Mouse (Mus musculus) cerebellum, adult 18-20 months (tissue): ENCODE measurements around the gene Iqgap2.

Experiments used
- DNase-seq, 2 experiments: peaks; one replicate each; pipeline ENCODE4 v3.0.0; 2021

The Iqgap2 gene

DNA sequence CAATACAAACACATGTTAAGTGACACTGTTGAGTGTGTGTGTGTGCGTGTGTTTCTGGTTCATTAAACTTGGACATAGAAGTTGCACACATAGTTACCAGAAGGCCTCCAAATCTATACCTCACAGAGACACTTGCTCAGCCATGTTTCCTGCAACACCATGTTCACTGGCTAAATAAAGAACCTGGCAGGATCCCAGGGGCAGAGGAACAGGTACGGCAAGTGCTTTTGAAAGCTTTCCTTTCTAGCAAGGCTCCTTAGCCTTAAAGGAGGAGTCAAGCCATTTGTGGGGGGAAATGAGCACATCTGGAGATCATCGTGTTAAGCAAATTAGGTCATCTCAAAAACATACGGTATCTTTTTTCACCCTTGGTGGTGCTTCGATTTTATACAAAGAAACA lies 188.3 kb downstream of the Iqgap2 start:
- DNase-seq: no peak

DNA sequence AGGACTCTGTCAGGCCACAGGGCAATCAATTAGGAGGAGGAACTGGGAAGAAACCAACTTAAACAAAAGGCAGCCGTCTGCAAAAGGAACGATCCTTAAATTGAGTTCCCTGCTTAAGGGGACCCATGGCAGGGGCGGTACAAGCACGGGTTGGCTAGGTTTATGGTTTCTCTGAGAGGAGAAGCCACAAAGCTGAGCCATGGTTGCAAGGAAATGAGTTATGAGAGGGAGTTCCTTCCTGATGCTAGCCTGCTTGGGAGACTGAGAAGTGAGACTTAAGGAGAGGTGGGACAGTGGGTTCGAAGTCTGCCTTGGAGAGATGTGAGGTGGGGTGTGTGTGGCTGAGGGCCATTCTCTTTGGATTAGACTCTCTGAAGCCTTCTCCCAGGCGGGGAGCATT lies 193.8 kb downstream of the Iqgap2 start:
- DNase-seq: no peak

DNA sequence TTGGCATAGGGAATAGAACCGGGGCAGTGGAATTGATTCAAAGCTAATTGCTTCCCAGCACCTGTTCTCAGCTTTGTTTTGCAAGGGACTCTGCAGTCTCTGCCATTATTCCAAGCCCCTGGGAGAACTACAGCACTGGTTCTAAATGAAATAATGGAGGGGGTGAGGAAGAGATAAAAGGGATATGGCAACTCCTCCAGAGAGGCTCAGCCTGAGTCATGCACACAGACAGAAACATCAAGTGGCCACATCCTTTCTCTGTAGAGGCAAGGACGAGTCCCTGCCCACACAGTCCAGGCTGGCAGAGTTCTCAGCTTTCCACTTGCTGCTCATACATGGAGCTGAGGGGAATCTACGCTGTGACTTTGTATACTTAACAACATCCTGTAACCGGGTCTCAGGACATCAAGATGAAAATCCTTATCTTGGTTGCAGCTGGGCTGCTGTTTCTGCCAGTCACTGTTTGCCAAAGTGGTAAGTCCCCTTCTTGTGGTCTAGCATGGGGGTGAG lies 195.0 kb downstream of the Iqgap2 start, which contains the start of gene F2rl2:
F2rl2 (plus strand) TSS at position 200 of the 510 bp plus-strand sequence.
- no peak for DNase-seq

DNA sequence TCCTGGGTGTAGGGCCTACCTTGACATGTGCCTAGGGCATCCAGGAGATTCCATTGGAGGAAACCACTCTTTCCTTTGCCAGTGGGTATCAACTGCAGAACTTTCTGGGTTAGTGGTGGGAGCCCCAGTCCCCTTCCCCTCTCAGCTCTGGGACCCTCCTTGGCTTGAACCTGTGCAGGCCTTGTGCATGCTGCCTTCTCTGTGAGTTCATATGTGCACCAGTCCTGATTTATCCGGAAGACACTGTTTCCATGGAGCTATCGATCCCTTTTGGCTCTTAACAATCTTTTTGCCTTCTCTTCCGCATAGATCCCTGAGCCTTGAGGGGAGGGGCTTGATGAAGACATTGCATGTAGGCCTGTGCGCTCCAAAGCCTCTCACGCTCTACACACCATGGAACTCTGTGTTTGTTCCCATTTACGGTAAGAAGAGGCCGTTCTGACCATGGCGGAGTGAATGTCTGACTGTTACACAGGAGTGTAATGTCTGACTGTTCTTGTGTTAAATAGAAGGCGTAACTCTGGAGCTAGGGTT lies 195.5 kb downstream of the Iqgap2 start:
- no peak for DNase-seq

DNA sequence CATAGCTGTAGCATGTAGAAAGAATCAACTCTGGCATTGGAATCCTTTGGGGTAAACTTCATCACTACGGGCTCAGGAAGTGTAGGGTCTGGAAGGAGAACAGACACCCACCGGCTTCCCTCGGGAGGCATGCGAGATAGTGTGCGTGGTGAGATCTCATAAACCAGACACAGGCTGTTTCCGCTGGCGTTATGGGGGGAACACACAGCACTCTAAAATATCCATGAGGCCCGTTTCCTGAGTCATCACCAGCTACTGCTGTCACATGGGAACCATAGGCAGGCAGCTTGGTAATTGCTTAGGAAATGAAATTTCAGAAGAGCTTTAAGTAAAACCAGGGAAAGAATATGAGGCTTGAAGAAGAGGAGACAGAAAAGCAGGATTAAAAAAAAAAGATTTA lies 199.5 kb downstream of the Iqgap2 start:
- DNase-seq: no peak

DNA sequence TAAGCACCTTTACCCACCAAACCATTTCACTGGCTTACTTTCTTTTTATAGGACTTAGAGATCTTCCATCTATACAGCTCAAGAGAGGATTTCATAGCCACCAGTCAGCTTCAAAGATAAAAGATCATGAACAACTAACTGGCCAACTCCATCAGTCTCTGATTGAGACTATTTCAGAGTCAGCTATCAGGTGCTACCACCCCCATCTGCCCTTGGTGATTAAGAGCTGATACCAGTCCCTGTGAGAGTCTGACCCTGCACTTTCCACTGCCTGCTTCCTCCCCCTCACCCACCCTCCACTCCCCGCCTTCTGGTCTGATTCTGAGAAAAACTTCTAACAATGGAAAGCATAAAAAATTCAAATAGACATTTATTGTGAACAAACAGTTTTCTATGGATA lies 203.1 kb downstream of the Iqgap2 start:
- DNase-seq: no peak

DNA sequence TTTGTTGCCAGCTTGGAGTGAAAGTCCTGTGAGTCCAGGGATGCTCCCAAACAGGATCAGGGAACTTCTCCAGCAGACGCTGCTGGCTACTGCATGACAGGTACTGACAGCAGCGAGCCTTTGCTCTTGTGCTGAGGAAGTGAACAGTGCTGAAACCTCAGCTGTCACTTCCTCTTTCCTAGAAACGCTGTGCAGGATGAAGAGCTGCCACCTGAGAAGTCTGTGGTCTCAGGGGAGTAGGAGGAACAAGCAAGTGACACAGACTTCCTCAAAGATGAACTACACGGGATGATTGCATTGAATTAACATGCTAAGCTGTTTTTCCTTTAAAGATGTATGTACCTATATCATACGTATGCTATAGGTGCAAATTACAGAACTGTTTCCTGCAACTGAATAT lies 206.0 kb downstream of the Iqgap2 start:
- no peak for DNase-seq

DNA sequence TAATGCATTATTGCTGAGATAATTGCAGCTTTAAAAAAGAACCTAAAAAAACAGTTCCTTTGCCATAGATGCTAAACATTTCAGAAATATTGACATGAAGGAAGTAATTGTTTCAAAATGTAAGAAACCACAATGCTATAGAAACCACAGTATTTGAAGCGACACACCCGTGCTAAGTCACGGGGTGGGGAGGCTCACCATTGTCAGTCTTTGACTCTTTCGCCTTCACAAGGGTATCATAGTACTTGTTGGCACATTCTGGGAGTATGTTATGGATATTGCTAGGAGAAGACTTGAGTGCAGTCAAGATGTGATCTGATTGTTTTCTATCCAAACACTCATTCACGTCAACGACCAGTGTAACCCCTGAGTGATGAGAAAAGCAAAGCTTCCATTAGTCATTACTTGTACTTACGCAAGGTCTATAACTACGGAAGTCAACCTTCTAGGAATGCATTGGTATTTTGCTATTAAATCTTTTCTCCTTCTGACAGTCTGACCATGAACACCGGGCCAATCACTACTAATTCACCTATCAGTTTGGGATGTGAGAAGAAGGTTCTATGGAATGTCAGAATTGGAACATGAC lies 207.0 kb downstream of the Iqgap2 start:
- DNase-seq: no peak

DNA sequence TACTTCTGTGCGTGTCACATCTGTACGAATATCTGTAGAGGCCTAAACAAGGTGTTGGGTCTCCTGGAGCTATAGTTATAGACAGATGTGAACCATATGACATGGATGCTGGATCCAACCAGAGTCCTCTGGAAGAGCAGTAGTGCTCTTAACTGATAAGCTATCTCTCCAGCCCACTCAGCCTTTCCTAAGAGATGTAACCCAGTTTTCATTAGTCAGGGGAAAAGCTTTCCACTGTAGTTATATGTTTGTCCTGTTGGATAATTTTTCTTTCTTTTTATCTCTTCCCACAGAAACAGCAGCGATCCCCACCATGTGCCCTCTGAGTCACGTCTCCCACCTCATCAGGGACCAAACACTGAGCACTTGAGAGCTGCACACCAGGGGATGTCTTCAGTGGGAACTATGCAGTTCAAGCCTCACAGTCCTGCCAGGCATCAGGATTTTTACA lies 212.2 kb downstream of the Iqgap2 start:
- DNase-seq: no peak

DNA sequence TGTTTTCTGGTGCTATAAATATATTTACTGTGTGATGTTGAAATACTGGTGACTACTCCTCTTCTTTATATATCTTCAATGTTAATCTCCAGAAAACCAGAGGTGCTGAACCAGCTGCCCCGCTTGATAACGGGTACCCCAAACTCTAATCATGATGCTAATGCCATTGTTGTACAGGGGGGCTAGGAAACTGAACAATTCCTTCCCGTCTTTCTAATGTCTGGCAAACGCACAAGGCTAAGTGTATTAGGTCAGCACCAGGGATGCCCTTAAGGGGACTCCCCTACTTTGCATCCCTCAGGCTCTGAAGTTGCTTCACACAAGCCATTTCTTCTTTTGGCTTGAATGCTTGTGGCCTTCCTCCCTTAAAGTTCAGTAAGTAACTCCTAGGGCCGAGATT lies 212.6 kb downstream of the Iqgap2 start:
- no peak for DNase-seq

DNA sequence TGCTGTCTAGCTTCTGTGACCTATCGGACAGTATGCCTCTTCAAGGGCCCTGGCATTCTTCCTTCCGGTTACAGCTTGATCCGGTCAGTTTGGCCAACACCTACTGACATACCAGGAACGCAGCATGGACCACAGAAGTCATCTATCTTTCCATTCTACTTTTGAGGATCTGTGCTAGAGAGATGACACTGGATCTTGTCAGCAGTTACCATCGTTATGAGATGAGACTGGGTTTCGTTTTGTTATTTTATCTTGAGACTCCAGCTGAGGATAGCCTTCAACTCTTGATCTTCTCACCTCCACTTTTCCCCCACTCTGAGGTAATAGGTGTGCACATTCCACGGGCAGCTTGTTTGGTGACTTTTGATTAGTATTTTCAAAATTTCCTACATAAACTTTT lies 219.3 kb downstream of the Iqgap2 start:
- DNase-seq: no peak

DNA sequence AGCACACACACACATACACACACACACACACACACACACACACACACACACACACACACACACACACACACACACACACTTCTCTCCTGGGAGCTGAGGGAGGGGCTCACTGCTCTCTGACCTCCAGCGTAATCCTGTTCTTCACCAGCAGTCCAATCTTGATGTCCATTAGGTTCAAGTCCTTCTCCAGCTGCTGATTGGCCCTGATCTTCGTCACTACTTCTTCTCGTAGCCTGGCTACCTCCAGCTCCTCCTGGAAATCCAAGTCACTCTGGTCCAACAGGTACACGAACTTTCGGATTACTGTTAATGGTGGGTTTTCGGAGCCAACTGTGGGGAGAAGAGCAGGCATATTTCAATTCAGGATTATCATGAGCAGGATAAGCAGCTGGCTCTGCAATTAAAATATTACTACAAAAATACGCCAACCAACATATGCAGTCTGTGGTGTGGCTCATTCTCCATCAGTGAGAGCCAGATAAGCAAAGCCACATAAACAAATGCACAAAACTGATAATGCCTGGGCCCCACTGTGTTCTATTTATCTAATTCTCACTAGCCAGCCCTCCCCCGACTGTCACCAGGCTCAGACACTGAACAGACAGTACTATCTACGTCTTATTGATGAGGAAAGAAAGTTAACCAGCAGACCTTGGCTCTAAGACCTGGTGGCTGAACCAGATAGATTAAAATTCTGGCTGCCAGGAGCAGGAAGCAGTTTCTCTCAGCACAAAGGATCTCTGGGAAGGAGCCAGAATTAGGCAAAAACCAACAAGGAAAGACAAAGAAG lies 220.4 kb downstream of the Iqgap2 start:
- no peak for DNase-seq

DNA sequence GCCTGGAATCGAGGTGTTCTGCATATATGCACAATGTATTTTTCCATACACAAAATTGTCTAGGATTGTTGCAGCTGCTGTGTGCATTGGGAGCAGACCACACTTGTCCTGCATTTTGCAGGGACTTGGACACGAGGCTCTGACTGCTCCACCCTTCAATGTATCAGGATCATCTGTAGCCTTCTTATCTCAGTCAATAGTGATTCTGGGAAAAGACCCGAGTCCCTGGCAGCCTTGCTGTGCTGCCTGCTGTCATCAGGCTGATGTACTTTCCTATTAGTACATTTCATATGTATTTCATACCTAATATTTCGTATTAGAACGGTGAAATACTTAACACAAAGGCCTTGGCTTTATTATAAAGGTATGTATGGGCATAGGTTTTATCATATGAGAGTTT lies 221.2 kb downstream of the Iqgap2 start:
- DNase-seq: no peak

DNA sequence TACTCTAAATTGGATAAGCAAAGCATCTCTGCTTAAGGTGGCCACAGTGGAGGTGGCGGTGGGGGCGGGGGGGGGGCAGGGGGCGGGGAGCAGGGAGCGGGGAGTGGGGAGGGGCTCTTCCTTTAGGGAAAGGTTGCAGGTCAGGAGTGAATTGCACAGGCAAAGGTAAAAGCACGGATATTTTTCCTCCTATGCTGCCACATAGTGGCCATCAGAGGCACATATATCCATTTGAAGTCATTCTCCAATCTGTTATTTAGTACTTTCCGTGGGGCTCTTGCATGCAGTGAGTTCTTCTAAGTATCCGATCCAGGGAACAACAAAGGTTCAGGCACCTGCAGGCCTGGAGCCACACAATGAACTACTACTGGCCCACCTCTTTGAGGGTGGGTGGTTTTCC lies 224.5 kb downstream of the Iqgap2 start:
- DNase-seq: no peak

DNA sequence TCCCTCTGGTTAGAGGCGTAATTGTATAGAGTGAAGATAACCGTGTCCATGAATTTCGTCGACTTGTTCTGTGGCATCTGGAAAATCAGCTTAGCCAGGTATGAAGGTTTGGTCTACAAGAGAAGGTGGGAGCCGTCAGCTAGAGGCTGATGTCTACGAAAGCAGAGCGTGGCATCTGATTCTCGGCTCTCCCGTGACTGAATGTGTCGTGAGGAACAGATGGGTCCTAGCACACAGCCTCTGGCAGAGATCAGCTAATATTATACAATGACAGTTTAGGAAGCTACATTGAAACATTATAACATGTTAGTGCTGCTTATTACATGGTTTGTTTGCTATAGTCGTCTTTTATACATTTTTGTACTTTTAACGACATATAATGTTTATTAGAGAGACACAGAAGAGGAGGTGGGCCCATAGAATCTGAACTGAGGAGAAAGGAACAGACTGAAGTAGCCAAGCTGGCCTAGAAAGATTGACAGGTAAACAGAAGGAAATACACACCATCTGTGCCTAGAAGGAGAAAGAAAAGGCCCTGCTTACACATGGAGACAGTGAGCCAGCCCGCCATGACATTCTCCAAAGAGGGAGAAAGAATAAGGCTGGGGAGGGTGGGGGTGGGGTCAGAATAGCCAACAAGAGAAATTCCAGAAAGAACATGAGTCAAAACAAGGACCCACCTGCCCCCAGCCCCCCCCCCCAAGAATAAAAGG lies 225.9 kb downstream of the Iqgap2 start:
- no peak for DNase-seq

DNA sequence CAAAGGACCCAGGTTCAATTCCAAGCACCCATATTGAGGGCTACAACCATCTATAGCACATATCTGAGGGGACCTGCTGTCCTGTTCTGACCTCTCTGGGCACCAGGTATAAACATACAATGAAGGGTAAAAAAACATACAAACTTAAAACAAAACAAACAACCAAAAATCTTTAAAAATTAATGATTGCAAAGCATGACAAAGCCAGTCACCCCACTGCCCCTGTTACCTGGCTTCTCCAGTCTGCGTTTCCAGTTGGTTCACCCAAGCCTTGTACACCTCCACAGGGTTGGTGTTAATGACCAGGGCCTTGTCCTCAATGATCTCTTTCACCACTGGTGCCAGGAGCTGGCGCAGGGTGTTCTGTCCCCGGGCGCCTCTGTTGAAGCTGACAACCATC lies 227.9 kb downstream of the Iqgap2 start:
- DNase-seq: no peak

DNA sequence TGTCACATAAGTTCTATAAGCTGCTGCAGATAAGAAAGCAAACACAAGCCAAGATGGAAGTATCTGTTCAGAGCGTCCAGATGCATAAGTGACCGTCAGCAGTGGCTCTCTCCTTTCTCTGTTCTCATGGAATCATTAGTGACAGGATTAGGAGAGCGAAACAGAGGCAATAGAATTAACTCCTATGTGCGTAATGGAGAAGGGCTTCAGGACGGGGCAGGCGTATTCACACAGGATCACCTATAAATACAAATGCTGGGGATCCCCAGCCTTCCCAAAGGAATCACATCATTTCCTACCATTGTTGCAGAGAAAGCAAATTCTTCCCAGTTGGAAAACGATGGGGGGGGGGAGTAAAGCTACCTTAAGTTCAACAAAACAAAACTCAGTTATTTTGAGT lies 232.3 kb downstream of the Iqgap2 start:
- DNase-seq: no peak

DNA sequence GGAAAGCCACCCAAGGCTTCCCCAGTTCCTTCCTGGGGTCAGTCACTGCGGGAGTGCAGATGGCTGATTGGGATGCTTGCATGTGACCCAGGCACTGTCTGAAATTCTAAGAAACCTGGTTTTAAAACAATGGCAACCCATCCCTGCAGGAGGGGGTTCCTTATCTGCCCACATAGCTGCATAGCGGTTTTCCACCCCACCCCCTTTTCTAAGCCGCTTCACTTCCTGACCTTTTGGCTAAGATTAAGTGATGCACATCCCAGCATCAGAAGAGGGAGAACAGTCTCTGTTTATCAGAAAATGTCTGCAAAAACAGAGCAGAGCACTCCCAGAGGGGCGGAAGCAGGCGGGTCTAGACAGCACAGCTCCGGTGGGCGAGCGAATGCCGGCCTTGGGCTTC lies 234.6 kb downstream of the Iqgap2 start:
- DNase-seq: no peak

DNA sequence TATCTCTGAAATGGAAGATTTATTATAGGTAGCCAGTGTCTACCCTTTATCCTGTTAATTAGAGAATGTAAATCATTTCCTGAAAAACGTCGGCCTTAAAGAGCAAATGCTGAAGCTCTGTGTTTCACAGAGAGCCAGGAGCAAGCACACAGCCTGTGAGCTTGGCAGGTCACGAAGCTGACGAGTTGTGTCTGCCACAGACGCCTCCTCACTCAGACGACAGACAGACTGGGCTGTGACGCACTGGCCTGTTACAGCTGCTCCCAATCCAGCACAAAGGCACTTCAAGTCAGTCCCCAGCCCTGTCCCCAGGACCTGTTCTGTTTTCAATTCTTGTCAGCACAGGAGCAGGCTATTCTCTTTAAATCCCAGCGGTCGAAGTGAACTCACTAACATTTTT lies 236.4 kb downstream of the Iqgap2 start:
- no peak for DNase-seq

DNA sequence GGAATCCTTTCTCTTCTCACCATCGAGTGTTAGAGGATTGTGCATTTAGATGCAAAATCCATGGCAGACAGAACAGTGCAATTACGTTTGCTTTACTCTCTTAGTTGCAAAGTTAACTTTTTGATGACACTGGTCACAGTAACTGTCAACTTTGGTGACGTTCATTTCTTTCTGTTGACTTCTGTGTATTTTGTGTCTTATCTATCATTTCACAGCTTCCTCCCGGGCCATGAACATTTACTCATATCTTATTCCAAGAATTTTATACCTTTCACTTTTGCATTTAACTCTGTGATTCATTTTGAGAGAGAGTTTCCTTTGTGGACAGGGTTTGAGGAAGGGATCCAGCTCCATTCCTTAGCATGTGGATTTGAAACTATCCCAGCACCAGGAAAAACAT lies 238.0 kb downstream of the Iqgap2 start:
- no peak for DNase-seq

DNA sequence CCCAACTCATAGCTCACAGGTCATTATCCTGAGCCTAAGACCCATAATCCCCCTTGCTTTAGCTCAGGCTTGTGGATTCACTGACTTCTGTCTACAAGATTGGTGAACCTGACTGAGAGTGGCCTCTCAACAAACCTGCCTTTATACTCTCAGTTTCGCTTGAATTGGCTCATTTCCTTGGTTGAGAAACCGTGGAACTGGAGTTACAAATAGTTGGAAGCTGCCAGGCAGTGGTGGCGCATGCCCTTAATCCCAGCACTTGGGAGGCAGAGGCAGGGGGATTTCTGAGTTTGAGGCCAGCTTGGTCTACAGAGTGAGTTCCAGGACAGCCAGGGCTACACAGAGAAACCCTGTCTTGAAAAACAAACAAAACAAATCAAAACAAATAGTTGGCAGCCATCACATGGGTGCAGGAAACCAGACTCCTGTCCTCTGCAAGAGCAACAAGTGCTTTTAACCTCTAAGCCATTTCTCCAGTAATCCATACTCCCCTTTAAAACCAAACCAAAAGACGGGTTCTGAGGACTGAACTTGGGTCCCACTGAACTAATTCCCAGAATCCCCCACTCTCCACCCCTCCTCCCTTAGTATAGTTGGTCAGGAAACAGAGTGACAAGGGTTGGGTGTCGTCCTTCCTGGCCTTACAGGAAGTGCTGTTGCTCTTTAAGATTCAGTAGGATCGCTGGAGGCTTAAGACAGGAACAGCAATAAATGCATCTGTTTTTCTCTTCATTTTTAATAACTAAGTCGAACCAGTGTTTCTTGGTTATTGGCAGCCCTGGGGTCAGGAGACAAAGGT lies 239.7 kb downstream of the Iqgap2 start:
- DNase-seq: no peak

DNA sequence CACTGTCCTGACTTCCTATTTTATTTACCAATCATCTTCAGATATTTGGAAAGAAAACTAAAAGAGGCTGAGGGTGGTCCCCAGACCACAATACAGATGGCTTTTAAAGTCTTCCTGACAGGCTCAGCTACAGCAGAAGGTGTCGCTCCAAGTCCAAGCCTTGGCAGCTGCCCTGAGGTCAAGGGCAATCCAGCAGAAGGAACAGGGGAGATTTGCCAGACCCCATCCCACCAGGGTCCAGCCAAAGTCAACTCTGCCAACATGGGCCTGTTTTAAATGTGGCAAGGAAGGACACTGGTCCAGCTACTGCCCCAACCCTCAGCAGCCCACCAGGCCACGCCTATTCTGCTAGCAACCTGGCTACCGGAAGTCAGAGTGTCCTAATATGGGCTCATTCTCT lies 241.8 kb downstream of the Iqgap2 start:
- DNase-seq: no peak

DNA sequence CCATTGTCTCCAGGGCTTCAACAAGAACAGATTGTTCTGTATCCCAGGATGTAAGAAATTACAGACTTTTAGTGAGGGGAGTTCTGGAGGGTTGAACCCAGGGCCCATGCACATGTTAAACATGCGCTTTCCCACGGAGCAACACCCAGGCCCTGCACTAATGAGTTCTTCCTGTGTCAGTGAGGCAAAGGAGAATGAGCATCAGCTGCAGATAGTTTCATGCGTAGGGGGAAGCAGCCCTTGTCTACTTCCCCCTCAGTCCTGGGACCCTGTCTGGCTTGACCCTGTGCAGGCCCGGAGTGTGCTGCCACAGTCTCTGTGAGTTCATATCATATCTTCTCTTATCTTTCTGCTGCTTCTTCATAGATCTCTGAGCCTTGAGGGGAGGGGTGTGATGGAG lies 244.5 kb downstream of the Iqgap2 start:
- DNase-seq: no peak
